Mouse (Mus musculus) MEL (cell line): ENCODE data around the gene Krt83. TPM values are rescaled to one million over a fixed set of nuclear protein-coding genes. Genes with fewer than 3 reads are reported as not detected.

ENCODE experiments used
- DNase-seq: peaks from one replicate; pipeline ENCODE4 v3.0.0; 2011; ENCODE audit warnings: low read depth, low spot score
- H3K27ac ChIP-seq: 2 replicates; pipeline ENCODE4 v1.5.1; 2012; ENCODE audit warnings: low read depth, mild to moderate bottlenecking, control low read depth, low read length, moderate library complexity; ENCODE audit not compliant: control insufficient read depth
- H3K27me3 ChIP-seq, 2 experiments: fragments of 150-350 bp in 1 of 2; sonication (generic) in 1 of 2; 2 replicates each; pipeline ENCODE4 v1.6.1; 2012; ENCODE audit warnings: low read length in 2 of 2, mild to moderate bottlenecking in 2 of 2, improper control_type of control experiment in 1 of 2, moderate library complexity in 1 of 2; ENCODE audit not compliant: insufficient read depth in 2 of 2, control insufficient read depth in 1 of 2
- H3K36me3 ChIP-seq, 2 experiments: 2 replicates each; pipeline ENCODE4 v1.6.1; 2012 to 2014; ENCODE audit warnings: low read length in 2 of 2, improper control_type of control experiment in 1 of 2, inconsistent platforms in 1 of 2, mild to moderate bottlenecking in 1 of 2; ENCODE audit not compliant: insufficient read depth in 2 of 2, control insufficient read depth in 1 of 2
- H3K4me1 ChIP-seq, 2 experiments: fragments of 150-350 bp in 1 of 2; sonication (generic) in 1 of 2; 2 replicates each; pipeline ENCODE4 v1.6.1; 2012; ENCODE audit warnings: low read length in 2 of 2, improper control_type of control experiment in 1 of 2, mild to moderate bottlenecking in 1 of 2; ENCODE audit not compliant: insufficient read depth in 2 of 2, control insufficient read depth in 1 of 2
- H3K4me3 ChIP-seq, 2 experiments: fragments of 150-350 bp in 1 of 2; sonication (generic) in 1 of 2; 2 replicates each; pipeline ENCODE4 v1.5.1; 2012; ENCODE audit warnings: low read depth in 2 of 2, low read length in 2 of 2, mild to moderate bottlenecking in 2 of 2, moderate library complexity in 2 of 2, control low read depth in 1 of 2, improper control_type of control experiment in 1 of 2; ENCODE audit not compliant: control insufficient read depth in 1 of 2, insufficient read depth in 1 of 2
- H3K79me2 ChIP-seq: 2 replicates; pipeline ENCODE4 v1.6.1; 2012; ENCODE audit warnings: mild to moderate bottlenecking, low read length, moderate library complexity; ENCODE audit not compliant: control insufficient read depth, poor library complexity, insufficient read depth
- H3K9ac ChIP-seq: 2 replicates; pipeline ENCODE4 v1.6.1; 2012; ENCODE audit warnings: low read depth, mild to moderate bottlenecking, control low read depth, low read length, moderate library complexity; ENCODE audit not compliant: control insufficient read depth, poor library complexity, severe bottlenecking
- H3K9me3 ChIP-seq: fragments of 150-350 bp; sonication (generic); replicated peaks from 2 replicates; pipeline ENCODE4 v1.6.1; 2012; ENCODE audit warnings: mild to moderate bottlenecking, low read length, improper control_type of control experiment, moderate library complexity; ENCODE audit not compliant: insufficient read depth
- BHLHE40 ChIP-seq: IDR thresholded peaks from 2 replicates; pipeline ENCODE4 v1.6.1; 2012; ENCODE audit warnings: low read depth, mild to moderate bottlenecking, inconsistent platforms, low read length, improper control_type of control experiment, borderline replicate concordance
- E2F4 ChIP-seq: IDR thresholded peaks from 2 replicates; pipeline ENCODE4 v1.6.1; 2011; ENCODE audit warnings: low read depth, low read length, improper control_type of control experiment, borderline replicate concordance
- EP300 ChIP-seq, 2 experiments: IDR thresholded peaks; 2 replicates each; pipeline ENCODE4 v1.6.1; 2011; ENCODE audit warnings: improper control_type of control experiment in 2 of 2, low read length in 2 of 2, low read depth in 1 of 2, mild to moderate bottlenecking in 1 of 2
- ETS1 ChIP-seq: IDR thresholded peaks from 2 replicates; pipeline ENCODE4 v1.6.1; 2012; ENCODE audit warnings: low read depth, mild to moderate bottlenecking, inconsistent platforms, low read length, improper control_type of control experiment, moderate library complexity
- GABPA ChIP-seq: IDR thresholded peaks from 2 replicates; pipeline ENCODE4 v1.6.1; 2012; ENCODE audit warnings: low read depth, mild to moderate bottlenecking, inconsistent platforms, low read length, improper control_type of control experiment, moderate library complexity
- HCFC1 ChIP-seq: IDR thresholded peaks from 2 replicates; pipeline ENCODE4 v1.6.1; 2012; ENCODE audit warnings: low read depth, mild to moderate bottlenecking, inconsistent platforms, low read length, improper control_type of control experiment, moderate library complexity
- JUND ChIP-seq: IDR thresholded peaks from 2 replicates; pipeline ENCODE4 v1.6.1; 2011; ENCODE audit warnings: low read depth, mild to moderate bottlenecking, improper control_type of control experiment, low read length
- KAT2A ChIP-seq: conservative IDR thresholded peaks from 2 replicates; pipeline ENCODE4 v1.6.1; 2012; ENCODE audit warnings: low read depth, low read length, improper control_type of control experiment, inconsistent platforms
- MAX ChIP-seq: IDR thresholded peaks from 2 replicates; pipeline ENCODE4 v1.6.1; 2011; ENCODE audit warnings: low read length, improper control_type of control experiment
- MAZ ChIP-seq: IDR thresholded peaks from 2 replicates; pipeline ENCODE4 v1.6.1; 2012; ENCODE audit warnings: low read depth, mild to moderate bottlenecking, inconsistent platforms, low read length, improper control_type of control experiment
- MEF2A ChIP-seq: IDR thresholded peaks from 2 replicates; pipeline ENCODE4 v1.6.1; 2014; ENCODE audit warnings: low read depth, mild to moderate bottlenecking, inconsistent platforms, low read length, improper control_type of control experiment; ENCODE audit not compliant: poor library complexity, insufficient replicate concordance, severe bottlenecking; ENCODE audit errors: extremely low read depth
- MXI1 ChIP-seq: IDR thresholded peaks from 2 replicates; pipeline ENCODE4 v1.6.1; 2011; ENCODE audit warnings: mild to moderate bottlenecking, low read depth, low read length, improper control_type of control experiment
- MYB ChIP-seq: IDR thresholded peaks from 2 replicates; pipeline ENCODE4 v1.6.1; 2011; ENCODE audit warnings: mild to moderate bottlenecking, low read depth, low read length, improper control_type of control experiment
- MYC ChIP-seq: IDR thresholded peaks from 2 replicates; pipeline ENCODE4 v1.6.1; 2011; ENCODE audit warnings: low read depth, mild to moderate bottlenecking, low read length, improper control_type of control experiment, moderate library complexity
- POLR2A ChIP-seq, 2 experiments: IDR thresholded peaks; 2 replicates each; pipeline ENCODE4 v1.6.1; 2011 to 2012; ENCODE audit warnings: low read length in 2 of 2, mild to moderate bottlenecking in 2 of 2, control low read depth in 1 of 2, improper control_type of control experiment in 1 of 2, low read depth in 1 of 2, moderate library complexity in 1 of 2; ENCODE audit not compliant: control insufficient read depth in 1 of 2, insufficient read depth in 1 of 2, poor library complexity in 1 of 2
- POLR2AphosphoS2 ChIP-seq: IDR thresholded peaks from 2 replicates; pipeline ENCODE4 v1.6.1; 2011; ENCODE audit warnings: low read length, improper control_type of control experiment
- RCOR1 ChIP-seq: IDR thresholded peaks from 2 replicates; pipeline ENCODE4 v1.6.1; 2012; ENCODE audit warnings: low read depth, mild to moderate bottlenecking, inconsistent platforms, low read length, improper control_type of control experiment
- TAL1 ChIP-seq: IDR thresholded peaks from 2 replicates; pipeline ENCODE4 v1.6.1; 2012; ENCODE audit warnings: mild to moderate bottlenecking, inconsistent platforms, low read length, moderate library complexity, mixed read lengths
- UBTF ChIP-seq: IDR thresholded peaks from 2 replicates; pipeline ENCODE4 v1.6.1; 2012; ENCODE audit warnings: low read depth, mild to moderate bottlenecking, inconsistent platforms, low read length, improper control_type of control experiment, moderate library complexity, borderline replicate concordance; ENCODE audit not compliant: insufficient read depth
- USF1 ChIP-seq: IDR thresholded peaks from 2 replicates; pipeline ENCODE4 v1.6.1; 2014; ENCODE audit warnings: low read depth, mild to moderate bottlenecking, inconsistent platforms, low read length, improper control_type of control experiment, moderate library complexity
- ZC3H11A ChIP-seq: IDR thresholded peaks from 2 replicates; pipeline ENCODE4 v1.6.1; 2012; ENCODE audit warnings: low read depth, mild to moderate bottlenecking, inconsistent platforms, low read length, improper control_type of control experiment
- ZKSCAN1 ChIP-seq: IDR thresholded peaks from 2 replicates; pipeline ENCODE4 v1.6.1; 2012; ENCODE audit warnings: low read depth, mild to moderate bottlenecking, inconsistent platforms, low read length, improper control_type of control experiment, moderate library complexity
- ZNF384 ChIP-seq: IDR thresholded peaks from 2 replicates; pipeline ENCODE4 v1.6.1; 2012; ENCODE audit warnings: low read depth, mild to moderate bottlenecking, inconsistent platforms, low read length, improper control_type of control experiment
- polyA plus RNA-seq, 2 experiments: library from polyadenylated mRNA; stranded (reverse) in 1 of 2; unstranded in 1 of 2; fragments of >175 nt in 1 of 2; fragments of >200 nt in 1 of 2; gene quantifications; 2 replicates each; pipeline versions ENCODE4 v1.2.1 to v1.2.4; 2012; ENCODE audit warnings: low replicate concordance in 2 of 2, low read depth in 1 of 2; ENCODE audit not compliant: insufficient read length in 2 of 2, insufficient read depth in 1 of 2, missing spikeins in 1 of 2
- total RNA-seq: library from RNA; depleted of rRNA; stranded (reverse); fragments of 300-350 nt; gene quantifications from 2 replicates; pipeline ENCODE4 v1.2.3, GENCODE M21; 2012

Krt83 gene
- total and polyA plus RNA-seq, 3 experiments, result not detected

DNA sequence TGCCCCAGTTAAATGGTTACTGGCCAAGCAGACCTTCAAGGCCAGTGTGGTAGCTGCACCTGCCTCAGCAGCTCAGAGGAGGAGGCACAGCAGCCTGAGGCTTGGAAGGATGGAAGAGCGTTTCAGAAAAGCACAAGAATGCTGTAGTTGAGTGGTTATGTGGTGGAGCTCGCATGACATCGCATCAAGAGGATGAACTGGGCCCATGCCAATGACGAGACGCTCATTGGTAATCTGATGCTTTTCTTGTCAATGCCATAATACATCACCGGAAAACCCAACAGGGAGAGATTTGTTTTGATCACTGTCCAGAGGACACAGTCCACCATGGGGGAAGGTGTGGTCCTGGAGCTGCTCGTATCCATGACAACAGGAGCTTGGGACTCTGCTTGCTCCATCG, 4.0 kb upstream of the Krt83 start:
- DNase-seq, result no peak
- H3K36me3 ChIP-seq, result no peaks in the 10 kb centered on the region
- no peak overlapping the region for H3K27ac ChIP-seq
- H3K9me3 ChIP-seq, result no peaks in the 10 kb centered on the region
- TF ChIP-seq KAT2A, result no peak
- TF ChIP-seq TAL1, result no peak
- TF ChIP-seq JUND, result no peak
- no peak for TF ChIP-seq HCFC1
- TF ChIP-seq GABPA, result no peak
- no peak for TF ChIP-seq ZNF384
- no peak for TF ChIP-seq POLR2A (IDR thresholded peaks at IDR 0.05; ENCODE audit: control insufficient read depth in 1 of 2, insufficient read depth in 1 of 2, low read depth in 1 of 2, low read length in 2 of 2, poor library complexity in 1 of 2)
- TF ChIP-seq RCOR1, result no peak
- no peak for TF ChIP-seq ZC3H11A
- TF ChIP-seq MAX, result no peak
- TF ChIP-seq UBTF, result no peak
- no peak for TF ChIP-seq MAZ
- H3K4me1 ChIP-seq, result no peaks in the 10 kb centered on the region
- H3K9ac ChIP-seq, result no peak overlapping the region
- no peaks in the 10 kb centered on the region for H3K79me2 ChIP-seq
- H3K4me3 ChIP-seq, result no peak overlapping the region
- no peaks in the 10 kb centered on the region for H3K27me3 ChIP-seq

DNA sequence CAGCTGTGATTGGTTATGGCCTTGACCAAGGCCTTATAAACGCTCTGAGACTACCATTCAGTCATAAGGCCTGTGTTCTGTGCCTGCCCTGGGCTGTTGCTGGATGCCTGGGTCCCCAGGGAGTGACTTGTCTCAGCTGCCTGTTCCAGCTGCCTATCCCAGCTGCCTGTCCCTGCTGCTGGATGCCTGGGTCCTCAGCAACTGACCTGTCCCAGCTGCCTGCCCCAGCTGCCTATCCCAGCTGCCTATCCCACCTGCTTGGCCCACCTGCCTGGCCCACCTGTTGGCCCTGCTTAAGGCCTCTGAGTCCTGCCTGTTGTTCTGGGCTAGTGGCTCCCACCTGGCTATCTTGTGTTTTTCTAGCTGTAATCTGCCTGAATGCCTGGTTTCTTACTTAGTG, 2.9 kb upstream of the Krt83 start:
- H3K4me3 ChIP-seq, result no peak overlapping the region
- no peaks in the 10 kb centered on the region for H3K79me2 ChIP-seq
- no peak for TF ChIP-seq ZKSCAN1
- TF ChIP-seq ETS1, result no peak
- TF ChIP-seq BHLHE40, result no peak
- no peak for TF ChIP-seq USF1
- TF ChIP-seq EP300 (IDR thresholded peaks at IDR 0.05; ENCODE audit: low read depth in 1 of 2, low read length in 2 of 2), result no peak
- no peak for TF ChIP-seq ZNF384
- TF ChIP-seq POLR2A (IDR thresholded peaks at IDR 0.05; ENCODE audit: control insufficient read depth in 1 of 2, insufficient read depth in 1 of 2, low read depth in 1 of 2, low read length in 2 of 2, poor library complexity in 1 of 2), result no peak
- TF ChIP-seq TAL1, result no peak
- TF ChIP-seq E2F4, result no peak
- TF ChIP-seq MYB, result no peak
- no peak for TF ChIP-seq RCOR1
- no peak for TF ChIP-seq MXI1
- no peak for TF ChIP-seq MEF2A
- TF ChIP-seq MAX, result no peak
- TF ChIP-seq POLR2AphosphoS2, result no peak
- no peak for TF ChIP-seq MYC
- no peak overlapping the region for H3K27ac ChIP-seq
- H3K36me3 ChIP-seq, result no peaks in the 10 kb centered on the region
- no peak overlapping the region for H3K9ac ChIP-seq
- no peaks in the 10 kb centered on the region for H3K27me3 ChIP-seq
- H3K4me1 ChIP-seq, result no peaks in the 10 kb centered on the region
- no peak for DNase-seq
- no peaks in the 10 kb centered on the region for H3K9me3 ChIP-seq
